Mouse (Mus musculus): Measurements from ENCODE around the gene Lurap1.

Gene Lurap1

DNA sequence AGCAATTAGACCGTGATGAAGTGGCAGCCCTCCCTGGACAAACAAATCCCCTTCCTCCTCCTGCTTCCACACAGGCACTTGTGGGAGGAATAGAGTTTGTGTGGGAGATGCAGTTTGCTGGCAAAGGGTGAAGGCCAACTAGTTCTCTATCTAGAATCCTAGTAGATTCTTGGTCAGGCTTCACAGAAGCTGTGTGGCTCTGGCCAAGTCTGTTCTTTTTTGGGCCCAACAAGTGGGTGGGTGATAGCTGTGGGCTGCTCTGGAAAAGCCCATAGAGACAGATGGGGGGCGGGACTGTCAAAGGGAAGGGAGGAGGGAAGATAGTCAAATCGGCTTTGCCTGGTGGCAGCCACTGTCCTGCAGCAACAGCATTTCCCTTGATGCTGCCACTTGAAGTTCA, 9.6 kb upstream of the Lurap1 start:
- peak; percentile 74 to 91 for DNase-seq (ENCODE audit: low spot score in 2 of 2)

DNA sequence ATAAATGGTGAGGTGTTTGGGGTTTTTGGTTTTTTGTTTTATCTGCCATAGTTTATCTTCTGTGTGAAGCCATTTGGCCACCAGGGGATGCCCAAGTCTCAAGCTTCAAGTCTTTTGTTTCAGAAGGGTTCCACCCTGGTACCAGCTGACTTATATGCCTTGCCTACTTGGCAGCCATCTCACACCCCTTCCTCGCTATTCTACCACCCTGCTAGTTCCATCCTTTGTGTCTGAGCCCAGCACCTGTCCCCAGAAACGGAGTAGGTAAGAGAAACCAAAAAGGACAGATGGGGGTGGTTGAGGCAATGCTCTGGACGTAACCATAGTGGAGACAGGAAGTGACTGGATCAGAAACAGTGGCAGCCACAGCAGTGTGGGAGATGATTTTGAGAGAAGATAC, 8.8 kb upstream of the Lurap1 start:
- DNase-seq (ENCODE audit: low spot score in 2 of 2), result peak in 1 of 2 experiments; percentile 69

DNA sequence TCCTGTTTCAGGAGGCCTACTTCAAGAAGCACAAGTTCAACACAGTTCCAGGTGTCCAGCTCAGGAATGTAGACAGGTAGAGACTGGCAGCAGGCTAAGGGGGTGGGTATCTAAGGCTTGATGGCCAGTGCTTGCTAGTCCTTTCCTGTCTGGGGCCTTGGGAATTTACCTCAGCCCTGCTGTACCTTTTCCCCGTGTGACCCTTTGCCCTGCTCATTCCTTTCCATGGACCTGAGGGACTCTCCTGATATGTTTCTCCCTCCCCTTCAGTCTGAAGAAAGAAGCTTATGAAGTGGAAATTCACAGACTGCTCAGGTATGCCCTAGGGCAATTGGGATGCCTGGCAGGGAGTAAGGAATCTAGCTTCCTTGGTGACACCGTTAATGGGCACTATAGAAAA, 6.7 kb upstream of the Lurap1 start:
- no peak for DNase-seq (ENCODE audit: low spot score in 2 of 2)

DNA sequence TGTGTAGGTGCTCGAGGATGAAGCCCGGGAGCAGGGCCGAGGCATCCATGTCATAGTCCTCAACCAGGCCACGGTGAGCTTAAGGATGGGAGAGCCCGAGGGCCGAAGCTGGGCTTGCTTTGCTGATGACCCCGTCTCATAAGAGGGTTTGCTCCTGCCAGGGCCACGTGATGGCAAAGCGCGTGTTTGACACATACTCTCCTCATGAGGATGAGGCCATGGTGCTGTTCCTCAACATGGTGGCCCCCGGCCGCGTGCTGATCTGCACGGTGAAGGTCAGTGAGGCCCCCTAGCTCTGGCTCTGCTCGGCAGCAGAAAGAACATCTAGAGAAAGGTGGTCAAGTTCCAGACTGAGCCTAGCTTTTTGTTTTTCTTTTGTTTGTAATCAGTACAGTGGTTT, 1.6 kb upstream of the Lurap1 start:
- no peak for DNase-seq (ENCODE audit: low spot score in 2 of 2)

DNA sequence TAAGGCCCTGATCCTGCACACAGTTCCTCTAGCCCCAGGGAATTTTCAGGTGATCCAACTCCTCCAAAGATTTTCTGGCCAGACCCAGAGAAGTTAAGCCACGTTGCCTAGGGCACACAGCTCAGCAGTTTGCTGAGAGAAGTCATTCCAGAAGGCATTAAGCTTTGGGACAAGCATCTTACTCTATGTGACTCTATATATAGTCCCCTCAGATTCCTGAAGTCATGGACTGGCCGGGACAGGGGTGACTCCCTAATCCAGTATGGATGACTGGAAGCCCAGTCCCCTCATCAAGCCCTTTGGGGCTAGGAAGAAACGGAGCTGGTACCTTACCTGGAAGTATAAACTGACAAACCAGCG, 296 bp downstream of the Lurap1 start:
- DNase-seq (ENCODE audit: low spot score in 2 of 2), result no peak

DNA sequence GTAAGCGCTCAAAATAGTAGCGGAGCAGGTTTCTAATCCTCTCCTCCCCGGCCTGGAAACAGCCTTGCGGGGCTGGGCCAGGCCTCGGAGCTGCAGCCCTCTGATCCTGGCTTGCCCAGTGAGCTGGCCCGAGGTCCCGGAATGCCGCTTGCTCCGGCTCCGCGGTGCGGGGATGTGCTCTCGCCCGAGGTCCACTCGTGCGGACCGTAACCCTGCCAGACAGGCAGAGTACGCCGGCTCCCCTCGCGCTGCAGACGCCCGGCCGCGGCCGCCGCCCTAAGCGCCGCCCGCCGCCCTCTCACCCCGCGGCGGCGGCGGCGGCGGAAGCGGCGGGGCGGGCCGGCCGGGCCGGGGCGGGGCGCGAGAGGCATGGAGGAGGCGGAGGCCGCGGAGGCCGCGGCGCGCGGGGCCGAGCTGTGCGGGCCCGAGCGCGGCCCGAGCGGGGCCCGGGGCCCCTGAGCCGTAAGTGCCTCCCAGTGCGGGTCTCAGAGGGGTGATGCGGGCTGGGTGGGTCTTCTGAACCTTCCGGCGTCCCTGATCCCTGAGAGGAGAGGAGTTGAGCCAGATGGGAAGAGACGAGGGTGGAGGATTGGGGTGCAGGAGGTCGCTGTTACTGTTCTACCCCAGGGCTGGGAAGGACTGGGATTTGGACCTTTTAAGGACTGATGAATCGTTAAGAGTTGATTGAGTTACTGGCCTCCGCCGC, 829 bp downstream of the Lurap1 start:
- DNase-seq (ENCODE audit: low spot score in 2 of 2), result no peak

DNA sequence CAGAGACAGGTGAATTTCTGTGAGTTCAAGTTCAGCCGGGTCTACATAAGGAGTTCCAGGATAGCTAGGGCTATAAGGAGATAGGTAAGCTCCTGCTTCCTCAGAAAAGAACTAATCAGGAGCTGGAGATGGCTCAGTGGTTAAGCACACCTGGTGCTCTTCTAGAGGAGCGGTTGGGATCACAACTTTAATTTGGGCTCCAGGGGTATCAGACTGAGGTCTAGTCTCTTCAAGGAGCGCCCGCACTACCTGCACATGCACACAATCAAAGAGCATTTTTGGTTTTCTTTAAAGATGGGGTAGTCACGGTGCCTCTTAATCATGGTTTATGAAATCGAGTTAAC, 1.4 kb downstream of the Lurap1 start:
- DNase-seq (ENCODE audit: low spot score in 2 of 2), result no peak

DNA sequence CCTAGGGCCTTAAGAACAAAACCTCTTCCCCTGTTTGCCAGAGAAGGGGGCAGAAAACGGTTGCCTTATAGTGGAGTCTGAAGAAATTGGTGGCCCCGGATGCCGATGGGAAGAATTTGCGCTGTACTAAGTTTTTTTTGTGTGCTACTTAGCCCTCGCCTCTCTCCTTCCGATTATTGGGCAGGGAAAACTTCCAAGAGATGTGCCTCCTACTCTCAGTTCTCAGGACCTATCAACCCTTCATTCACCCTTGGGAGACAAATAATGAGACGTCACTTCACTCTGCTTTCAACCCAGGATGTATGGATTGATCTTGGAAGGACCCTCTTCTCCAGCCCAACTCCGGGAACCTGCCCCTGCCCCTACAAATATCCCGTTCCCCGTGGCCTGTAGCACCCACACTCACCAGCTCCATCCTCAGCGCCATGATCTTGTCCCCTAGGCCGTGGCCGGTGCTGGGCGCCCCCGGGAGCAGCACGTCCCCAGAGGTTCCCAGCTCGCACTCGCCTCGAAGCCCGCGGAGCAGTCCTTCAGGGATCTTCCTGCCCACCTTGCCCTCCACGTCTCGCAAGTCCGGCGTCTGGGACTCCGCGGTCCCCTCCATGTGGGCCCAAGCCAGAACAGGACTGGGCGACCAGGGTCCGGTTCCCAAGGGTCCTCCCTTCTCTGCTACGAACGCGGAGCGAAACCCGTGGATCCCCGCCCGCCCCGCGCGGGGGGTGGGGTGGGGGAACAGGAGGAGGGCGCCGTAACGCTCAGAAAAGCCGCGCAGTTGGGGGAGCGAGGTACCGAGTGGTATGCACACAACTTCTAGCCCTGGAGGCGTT, 7.0 kb downstream of the Lurap1 start:
- DNase-seq (ENCODE audit: low spot score in 2 of 2), result peak in 1 of 2 experiments; percentile 66

DNA sequence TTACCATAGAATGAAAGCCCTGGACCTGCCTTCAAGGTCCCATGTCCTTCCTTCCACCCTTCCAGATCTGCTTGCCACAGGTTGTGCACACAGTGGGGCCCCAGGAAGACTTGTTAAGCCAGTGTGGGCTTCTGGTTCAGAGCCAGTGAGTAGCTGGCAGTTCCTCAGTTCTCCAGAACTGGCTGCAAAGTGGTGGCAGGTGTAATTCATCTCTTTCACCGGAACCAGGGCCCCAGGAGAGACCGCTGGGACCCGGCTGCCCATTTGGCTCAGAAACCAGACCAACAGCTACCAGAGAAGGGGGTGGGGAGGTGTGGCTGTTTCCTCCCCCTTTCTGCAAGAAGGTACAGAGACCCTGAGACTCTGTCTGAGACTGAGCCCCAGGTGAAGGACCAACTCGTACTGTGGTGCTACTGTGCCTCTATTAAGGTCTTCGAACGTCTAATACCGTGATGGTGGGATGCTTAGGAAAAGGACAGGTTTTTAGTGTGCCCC, 7.8 kb downstream of the Lurap1 start:
- DNase-seq (ENCODE audit: low spot score in 2 of 2), result no peak

DNA sequence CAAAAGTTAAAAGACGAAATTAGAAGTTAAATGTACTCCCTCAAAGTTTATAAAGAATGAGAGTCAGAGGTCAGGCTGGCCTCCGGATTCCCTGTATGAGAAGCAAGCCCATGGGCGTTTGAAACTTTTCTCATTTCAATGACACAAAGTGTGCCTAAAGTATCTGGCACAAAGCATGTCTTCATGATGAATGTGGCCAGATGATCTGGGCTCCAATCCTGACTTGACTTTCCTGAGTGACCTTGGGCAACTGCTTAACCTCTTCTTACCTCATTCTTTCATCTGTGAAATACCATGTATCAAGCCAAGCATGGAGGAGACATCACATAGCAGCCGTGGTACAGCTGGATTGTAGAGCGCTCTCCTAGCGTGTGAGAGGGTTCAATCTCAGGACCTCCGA, 8.9 kb downstream of the Lurap1 start:
- DNase-seq (ENCODE audit: low spot score in 2 of 2), result no peak

DNA sequence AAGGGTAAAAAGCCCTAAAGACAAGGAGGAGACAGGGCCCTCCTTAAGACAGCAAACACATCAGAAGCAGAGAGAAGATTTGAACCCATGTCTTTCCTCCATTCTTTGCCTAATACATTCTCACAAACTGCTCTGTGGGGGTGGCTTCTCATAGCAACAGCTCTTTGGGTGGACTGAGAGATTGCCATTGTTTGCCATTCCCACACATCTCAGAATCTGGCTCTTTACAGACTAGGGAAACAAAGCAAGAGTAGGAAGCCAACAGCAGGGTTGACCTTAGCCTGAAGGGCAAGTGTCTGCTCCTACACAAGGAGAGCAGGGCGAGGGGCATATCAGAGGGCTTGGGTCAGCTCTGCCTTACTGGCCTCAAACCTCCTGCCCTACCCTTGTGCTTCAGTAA, 9.4 kb downstream of the Lurap1 start:
- no peak for DNase-seq (ENCODE audit: low spot score in 2 of 2)

DNA sequence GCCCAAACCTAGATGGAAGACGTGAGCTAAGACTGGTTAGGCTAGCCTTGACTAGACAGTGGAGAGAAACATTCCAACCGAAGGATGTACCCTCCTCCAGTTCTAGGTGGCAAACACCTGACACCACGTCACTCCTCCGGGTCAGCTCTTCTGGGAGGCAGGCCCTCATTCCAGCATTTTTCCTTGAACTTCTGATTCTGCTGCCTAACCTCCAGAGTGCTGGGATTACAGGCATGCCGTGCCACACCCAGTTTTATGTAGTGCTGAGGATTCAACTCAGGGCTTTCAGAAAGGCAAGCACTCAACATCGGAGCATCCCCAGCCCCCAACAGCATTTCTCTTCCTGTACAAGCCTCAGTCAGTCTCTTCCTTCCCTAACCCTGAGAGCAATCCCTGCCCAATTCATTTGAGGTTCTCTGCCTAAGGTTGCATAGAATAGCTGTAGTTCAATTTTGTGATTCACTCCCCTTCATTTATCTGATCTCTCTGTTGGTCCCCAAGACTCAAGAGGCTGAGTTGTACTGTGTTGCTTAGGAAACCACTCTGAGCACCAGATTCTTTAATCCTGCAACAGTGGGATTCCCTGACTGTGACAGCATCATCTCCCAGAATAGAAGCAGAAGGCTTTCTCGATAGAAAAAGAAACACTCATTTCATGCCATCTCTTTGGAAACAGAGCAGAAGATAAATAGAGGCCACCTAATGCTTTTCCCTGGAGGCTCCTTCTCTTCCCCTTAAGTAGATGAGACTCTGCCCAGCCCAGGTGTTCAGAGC, 10.2 kb downstream of the Lurap1 start:
- no peak for DNase-seq (ENCODE audit: low spot score in 2 of 2)

DNA sequence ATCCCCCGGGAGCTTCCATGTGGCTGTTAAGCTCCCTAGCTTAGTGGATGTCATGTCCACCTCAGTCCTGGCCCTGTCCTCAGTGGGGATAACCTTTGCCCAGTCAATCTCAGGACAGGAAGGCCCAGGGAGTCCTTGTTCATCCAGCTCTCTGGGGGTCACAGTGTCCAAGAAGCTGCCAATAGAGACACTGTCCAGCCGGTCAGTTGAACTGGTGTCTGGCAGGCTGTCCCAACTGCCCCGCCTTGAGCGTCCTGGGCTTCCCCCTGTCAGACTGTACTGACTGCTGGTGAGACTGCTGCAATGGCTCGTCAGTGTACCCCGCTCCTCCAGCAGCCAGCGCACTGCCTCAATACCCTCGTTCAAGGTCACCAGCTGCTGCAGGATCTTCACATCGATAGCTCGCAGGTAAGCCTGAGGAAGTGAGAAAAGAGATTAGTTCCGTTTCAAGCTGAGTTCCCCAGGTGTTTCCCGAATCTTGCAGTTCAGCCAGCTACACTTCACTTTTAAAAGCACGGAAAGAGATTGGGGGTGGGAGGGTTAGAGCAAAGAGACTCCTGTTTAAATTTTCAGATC, 13.6 kb downstream of the Lurap1 start:
- DNase-seq (ENCODE audit: low spot score in 2 of 2), result no peak

DNA sequence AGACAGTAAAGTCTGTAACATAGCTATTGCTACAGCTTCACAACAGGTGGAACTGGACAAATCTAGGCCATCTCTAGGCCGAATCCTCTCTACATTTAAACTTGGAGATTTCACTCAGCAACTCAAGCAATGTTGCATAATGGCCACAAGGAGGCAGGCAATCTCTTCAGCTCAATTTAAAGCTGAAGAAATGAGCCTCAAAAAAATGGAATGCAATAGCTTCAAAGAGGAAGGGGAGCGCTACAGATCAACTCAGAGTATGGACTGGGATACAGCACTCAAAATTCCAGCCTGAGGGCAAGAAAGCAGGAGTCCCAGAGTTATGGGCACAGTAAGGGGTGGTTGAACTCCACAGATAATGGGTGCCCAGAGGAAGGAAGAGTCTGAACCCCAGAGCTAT, 16.1 kb downstream of the Lurap1 start:
- no peak for DNase-seq (ENCODE audit: low spot score in 2 of 2)

DNA sequence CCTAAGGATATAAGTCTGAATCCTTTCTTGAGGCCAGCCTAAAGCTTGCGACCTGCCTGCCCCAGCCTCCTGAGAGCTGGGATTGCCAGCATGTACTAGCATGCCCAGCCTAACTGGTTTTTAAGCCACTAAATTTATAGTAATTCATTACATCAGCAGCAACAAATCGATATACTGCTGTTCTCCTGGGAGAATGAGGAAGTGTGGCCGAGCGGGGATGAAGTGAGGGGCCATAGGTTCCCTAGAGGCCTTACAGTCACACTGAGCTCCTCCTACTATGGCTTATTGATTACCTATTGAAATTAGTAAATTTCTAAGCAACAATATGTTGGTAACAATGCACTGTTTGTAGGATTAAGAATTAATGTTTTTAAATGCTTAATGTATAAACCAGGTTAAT, 18.0 kb downstream of the Lurap1 start:
- no peak for DNase-seq (ENCODE audit: low spot score in 2 of 2)

DNA sequence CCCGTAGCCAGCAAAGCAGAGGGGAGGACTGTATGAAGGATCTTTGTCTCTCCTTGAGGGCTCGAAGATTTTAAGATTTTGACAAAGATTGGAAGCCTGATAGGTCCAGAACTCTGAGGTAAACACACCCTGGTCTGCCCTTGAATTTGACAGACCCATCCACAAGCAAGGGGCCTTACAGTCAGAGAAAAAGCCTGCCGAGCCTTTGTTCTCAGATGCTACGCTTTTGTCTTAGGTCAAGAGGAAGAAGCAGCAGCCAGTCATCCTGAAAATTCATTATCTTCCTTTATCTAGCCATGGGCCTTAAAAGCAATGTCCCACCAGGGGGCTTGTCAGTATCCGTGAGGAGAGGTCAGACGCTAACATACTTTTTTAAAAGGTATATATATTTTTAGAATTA, 23.2 kb downstream of the Lurap1 start:
- DNase-seq (ENCODE audit: low spot score in 2 of 2), result no peak

DNA sequence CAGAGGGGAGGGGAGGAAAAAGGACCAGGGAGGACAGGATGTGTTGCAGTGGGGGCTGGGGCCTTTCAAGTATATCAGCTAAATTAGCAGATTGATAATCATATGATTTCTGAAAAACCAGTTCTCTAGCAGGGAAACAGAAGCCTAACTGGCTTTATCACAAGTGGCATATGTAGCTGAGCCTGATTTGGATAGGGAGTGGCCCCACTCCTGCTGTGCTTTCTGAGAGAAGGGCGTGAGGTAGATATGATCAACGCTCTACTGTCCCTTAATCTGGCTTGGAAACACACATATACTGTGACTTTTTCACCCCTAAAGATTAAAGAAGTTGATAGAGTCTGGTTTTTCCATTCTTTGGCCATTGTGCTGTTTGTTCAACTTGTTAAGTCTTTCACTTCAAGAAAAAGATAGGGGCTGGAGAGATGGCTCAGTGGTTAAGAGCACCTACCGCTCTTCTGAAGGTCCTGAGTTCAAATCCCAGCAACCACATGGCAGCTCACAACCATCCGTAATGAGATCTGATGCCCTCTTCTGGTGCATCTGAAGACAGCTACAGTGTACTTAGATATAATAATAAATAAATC, 25.2 kb downstream of the Lurap1 start:
- DNase-seq (ENCODE audit: low spot score in 2 of 2), result no peak

DNA sequence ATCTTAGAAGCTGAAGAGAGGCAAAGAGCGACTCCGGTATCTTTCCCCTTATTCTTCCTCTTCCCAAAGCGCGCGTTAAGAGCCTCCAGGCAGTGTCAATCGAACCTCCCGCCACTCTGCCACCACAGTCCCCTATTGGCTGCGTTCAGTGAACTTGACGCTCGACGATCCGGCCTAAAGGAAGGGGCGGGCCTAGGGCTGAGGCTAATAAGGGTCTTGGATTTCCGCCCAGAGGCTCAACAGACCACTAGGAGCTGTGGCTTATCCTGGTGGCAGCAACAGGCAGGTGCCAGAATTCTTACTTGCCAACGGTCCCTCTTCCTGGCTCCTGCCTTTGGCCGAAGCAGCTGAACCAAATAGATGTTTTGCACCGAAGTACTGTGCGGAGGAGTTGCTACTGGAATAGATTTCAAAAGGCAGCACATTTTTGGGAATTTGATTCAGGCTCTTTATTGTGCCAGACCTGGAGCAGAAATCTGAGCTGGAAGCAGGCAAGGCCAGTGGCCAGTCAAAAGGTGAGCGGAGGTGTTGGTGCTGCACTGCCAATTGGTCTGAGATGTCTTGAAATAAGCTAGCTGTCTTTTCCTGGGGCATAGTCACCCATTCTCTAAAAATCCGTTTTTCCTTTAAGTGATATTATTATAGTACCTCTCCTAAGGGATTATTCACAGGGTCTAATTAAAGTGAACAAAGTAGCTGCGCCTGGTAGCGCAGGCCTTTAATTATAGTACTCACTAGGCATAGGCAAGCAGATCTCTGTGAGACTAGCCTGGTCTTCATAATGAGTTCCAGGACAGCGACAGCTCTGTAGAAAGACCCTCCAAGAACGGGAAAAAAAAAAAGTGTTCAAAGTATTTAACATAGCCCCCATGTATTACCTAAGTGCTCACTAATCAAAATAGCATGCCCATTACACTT, 27.3 kb downstream of the Lurap1 start, which contains the start of the genes Rad54l and Pomgnt1:
Rad54l (minus strand) TSS at position 89 of the 918 bp plus-strand sequence.
Pomgnt1 (plus strand) TSS at position 239 of the 918 bp plus-strand sequence.
- DNase-seq (ENCODE audit: low spot score in 2 of 2), result peak in 1 of 2 experiments; percentile 75

DNA sequence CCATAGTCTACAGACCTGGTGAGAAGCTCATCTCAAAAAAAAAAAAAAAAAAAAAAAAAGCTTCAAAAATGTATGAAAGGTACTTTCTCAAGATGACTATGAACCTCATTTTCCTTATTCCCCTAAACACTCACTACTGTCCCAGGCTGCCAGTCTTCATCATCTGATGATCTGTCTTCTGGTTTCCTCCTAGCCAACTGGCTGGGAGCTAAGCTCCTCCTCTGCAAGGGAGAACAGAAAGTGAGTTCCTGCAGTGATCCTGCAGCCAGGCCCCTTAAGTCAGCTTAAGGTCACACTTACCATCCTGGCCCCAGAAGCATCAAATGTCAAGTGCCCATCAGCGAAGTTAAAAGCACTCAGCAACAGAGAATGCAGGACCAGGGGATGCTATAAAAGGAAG, 28.4 kb downstream of the Lurap1 start:
- no peak for DNase-seq (ENCODE audit: low spot score in 2 of 2)

DNA sequence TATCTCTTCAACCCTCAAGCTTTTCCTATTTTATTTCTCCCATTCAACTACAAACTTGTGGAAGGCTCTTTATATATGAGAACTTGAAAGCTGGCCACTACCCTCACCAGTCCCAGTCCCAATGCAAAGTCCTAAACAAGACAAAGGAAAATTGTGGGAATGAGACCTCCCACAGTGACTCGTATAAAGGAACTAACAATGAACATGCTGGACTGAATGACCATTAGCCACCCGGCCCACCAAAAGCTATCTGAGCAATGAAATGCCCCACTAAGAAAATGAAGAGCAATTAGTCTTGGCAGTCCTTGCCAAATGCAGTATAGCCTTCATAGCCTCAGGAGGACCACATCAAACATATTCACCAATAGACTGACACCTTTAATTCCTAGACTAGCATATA, 39.7 kb downstream of the Lurap1 start:
- DNase-seq (ENCODE audit: low spot score in 2 of 2), result no peak

DNA sequence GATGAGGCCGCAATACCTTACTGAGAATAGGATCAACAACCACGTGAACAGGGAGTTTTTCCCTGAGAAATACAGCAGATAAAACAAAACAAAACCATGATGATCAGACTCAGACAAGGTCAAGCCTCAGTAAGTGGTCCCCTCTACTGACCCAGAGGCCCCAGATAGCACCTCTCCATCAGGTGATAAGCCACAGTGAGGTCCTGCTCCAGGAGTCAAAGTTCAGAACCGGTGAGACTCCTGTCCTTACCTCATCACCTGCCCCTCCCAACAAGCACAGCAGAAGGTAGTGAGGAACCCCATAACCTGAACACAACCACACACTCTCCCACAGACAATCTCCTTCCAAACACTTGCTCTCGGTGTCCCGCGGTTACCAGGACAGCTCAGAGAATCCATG, 40.4 kb downstream of the Lurap1 start:
- no peak for DNase-seq (ENCODE audit: low spot score in 2 of 2)
